ENCODE assay signal across 8 mouse cellular contexts in genomic region chr17:27856265-27856797, GRCm38 (mm10). TPM values are rescaled to one million over a fixed set of nuclear protein-coding genes. Genes with fewer than 3 reads are reported as not detected.
DNase-seq lines count a peak whose midpoint lies in the region; ATAC-seq and TF ChIP-seq lines count a peak whose summit lies in the region.

Gene Uhrf1bp1 (plus strand): TSS chr17:27856441.

- H3K9ac ChIP-seq in heart, embryonic 12.5 days = peak within 1 kb of the TSS; percentile 87
- H3K9ac ChIP-seq in kidney, postnatal 0 days (ENCODE audit: low read depth, low read length) = peak within 1 kb of the TSS; percentile 92
- peak within 1 kb of the TSS; percentile 92 for H3K9ac ChIP-seq in liver, adult 2 months (ENCODE audit: low read depth, low read length)

- TF ChIP-seq CTCF in kidney, postnatal 0 days (IDR thresholded peaks at IDR 0.05; ENCODE audit: low read depth) = no peak
- no peak for TF ChIP-seq CTCF in liver, adult 2 months (IDR thresholded peaks at IDR 0.05; ENCODE audit: low read depth, low read length)

- H3K27ac ChIP-seq in heart, embryonic 12.5 days (ENCODE audit: poor library complexity, severe bottlenecking) = peak within 1 kb of the TSS; percentile 68
- H3K27ac ChIP-seq in kidney, postnatal 0 days = peak within 1 kb of the TSS; percentile 89
- peak within 1 kb of the TSS; percentile 63 for H3K27ac ChIP-seq in liver, adult 2 months (replicated peaks; ENCODE audit: insufficient read depth, low read depth, low read length)

- no peaks in the 10 kb centered on the region for H3K27me3 ChIP-seq in erythroblast, embryonic 14.5 days (ENCODE audit: control insufficient read depth)
- no peaks in the 10 kb centered on the region for H3K27me3 ChIP-seq in heart, embryonic 12.5 days (replicated peaks)
- H3K27me3 ChIP-seq in kidney, postnatal 0 days (ENCODE audit: insufficient read depth, low read length) = no peaks in the 10 kb centered on the region
- no peaks in the 10 kb centered on the region for H3K27me3 ChIP-seq in liver, adult 2 months (ENCODE audit: control insufficient read depth, insufficient read depth, low read length)
- no peaks in the 10 kb centered on the region for H3K27me3 ChIP-seq in myocyte (ENCODE audit: control insufficient read depth, insufficient read depth, insufficient read length)

- H3K9me3 ChIP-seq in erythroblast, embryonic 14.5 days (ENCODE audit: control insufficient read depth, low read length) = no peaks in the 10 kb centered on the region
- no peaks in the 10 kb centered on the region for H3K9me3 ChIP-seq in heart, embryonic 12.5 days (replicated peaks)
- no peaks in the 10 kb centered on the region for H3K9me3 ChIP-seq in kidney, postnatal 0 days (replicated peaks; ENCODE audit: low read length)

- peaks cover 50% of the 10 kb centered on the region for H3K4me1 ChIP-seq in erythroblast, embryonic 14.5 days (ENCODE audit: control insufficient read depth)
- H3K4me1 ChIP-seq in heart, embryonic 12.5 days (replicated peaks) = peaks cover 38% of the 10 kb centered on the region
- peaks cover 18% of the 10 kb centered on the region for H3K4me1 ChIP-seq in kidney, postnatal 0 days (replicated peaks; ENCODE audit: insufficient read depth, low read length)
- H3K4me1 ChIP-seq in liver, adult 2 months (ENCODE audit: control insufficient read depth, insufficient read depth, low read length) = peaks cover 10% of the 10 kb centered on the region

- peaks cover 31% of the 10 kb centered on the region for H3K36me3 ChIP-seq in erythroblast, embryonic 14.5 days (ENCODE audit: control insufficient read depth)
- H3K36me3 ChIP-seq in heart, embryonic 12.5 days = peaks cover 29% of the 10 kb centered on the region
- peaks cover 16% of the 10 kb centered on the region; the same call in 1 of the 2 replicates for H3K36me3 ChIP-seq in kidney, postnatal 0 days (ENCODE audit: insufficient read depth, low read length)
- H3K36me3 ChIP-seq in liver, adult 2 months (ENCODE audit: control insufficient read depth, insufficient read depth, low read length) = peaks cover 7% of the 10 kb centered on the region; the same call in 1 of the 2 replicates
- peaks cover 4% of the 10 kb centered on the region for H3K36me3 ChIP-seq in myocyte (ENCODE audit: control insufficient read depth, insufficient read depth)

- under 1% methylated on average over 54 of the region's 54 CpGs for WGBS in heart, embryonic 12.5 days
- WGBS in kidney, postnatal 0 days = 1% methylated on average over 40 of the region's 54 CpGs
- WGBS in liver, adult 2 months = under 1% methylated on average over 54 of the region's 54 CpGs

- ATAC-seq in heart, embryonic 12.5 days (ENCODE audit: insufficient number of reproducible peaks, low FRiP score) = peak; percentile 89
- ATAC-seq in kidney, postnatal 0 days (replicated peaks; ENCODE audit: low FRiP score, low read depth) = peak; percentile 76

- DNase-seq in CD4-positive helper T cell, adult 2 months (ENCODE audit: low read depth, low spot score) = peak; percentile 88
- DNase-seq in brain, embryonic 18.5 days (ENCODE audit: low read depth, low spot score) = peak; percentile 60
- peak; percentile 84 for DNase-seq in kidney, postnatal 0 days (ENCODE audit: low spot score)
- peak; percentile 51 for DNase-seq in liver, adult 2 months (ENCODE audit: extremely low read depth, low read depth, low spot score)
- peak; percentile 84 to 94 for DNase-seq in spleen, postnatal 4 days (ENCODE audit: low spot score in 2 of 2)

- peak; percentile 59; the same call in 1 of the 2 replicates for TF ChIP-seq POLR2A in liver, adult 2 months (IDR thresholded peaks at IDR 0.05; ENCODE audit: extremely low read depth, insufficient read depth, low read length)
- TF ChIP-seq POLR2A in myocyte (IDR thresholded peaks at IDR 0.05; ENCODE audit: insufficient read length, low read depth) = peak; percentile 89

- H3K4me2 ChIP-seq in heart, embryonic 12.5 days = peak within 1 kb of the TSS; percentile 88
- H3K4me2 ChIP-seq in kidney, postnatal 0 days (ENCODE audit: low read length) = peak within 1 kb of the TSS; percentile 89
- peak within 1 kb of the TSS; percentile 88 for H3K4me2 ChIP-seq in myocyte (ENCODE audit: low read depth)

- H3ac ChIP-seq in myocyte (ENCODE audit: control insufficient read depth, insufficient read length) = peak within 1 kb of the TSS; percentile 58

- peak within 1 kb of the TSS; percentile 77 for H3K4me3 ChIP-seq in erythroblast, embryonic 14.5 days (replicated peaks)
- H3K4me3 ChIP-seq in heart, embryonic 12.5 days = peak within 1 kb of the TSS; percentile 71
- peak within 1 kb of the TSS; percentile 93 for H3K4me3 ChIP-seq in kidney, postnatal 0 days (replicated peaks; ENCODE audit: low read depth, low read length)
- peak within 1 kb of the TSS; percentile 81 for H3K4me3 ChIP-seq in liver, adult 2 months (ENCODE audit: insufficient read depth, low read depth, low read length)
- H3K4me3 ChIP-seq in myocyte = peak within 1 kb of the TSS; percentile 59

- peaks cover 8% of the 10 kb centered on the region; the same call in 1 of the 2 replicates for H3K79me2 ChIP-seq in liver, adult 2 months (ENCODE audit: control insufficient read depth, insufficient read depth, low read length)
- H3K79me2 ChIP-seq in myocyte (ENCODE audit: control insufficient read depth, insufficient read depth) = peaks cover 38% of the 10 kb centered on the region

TF ChIP-seq in myocyte, 11 proteins besides CTCF, POLR2A, EP300 and RAD21:
- TF ChIP-seq CEBPB (IDR thresholded peaks at IDR 0.05; ENCODE audit: insufficient read depth, poor library complexity, severe bottlenecking) = no peak
- TF ChIP-seq MYOG (IDR thresholded peaks at IDR 0.05; ENCODE audit: control insufficient read depth in 1 of 3, insufficient read depth in 1 of 3, insufficient read length in 2 of 3, low read depth in 2 of 3) = peak in 1 of 3 experiments; percentile 7
- peak; percentile 94 for TF ChIP-seq POLR2AphosphoS2 (IDR thresholded peaks at IDR 0.05; ENCODE audit: insufficient read length, low read depth)
- no peak for TF ChIP-seq USF1 (IDR thresholded peaks at IDR 0.05; ENCODE audit: low read depth)

RNA-seq across cellular contexts. Expression of gene Uhrf1bp1, which starts in this region (rescaled TPM):
- 0.19 and 0.25 TPM in 2 replicates for polyA plus RNA-seq in erythroblast, embryonic 14.5 days (2012)
- 6.4 and 7.2 TPM in 2 replicates for polyA plus RNA-seq in heart, embryonic 12.5 days (2016; fragmentation: Nextera tagmentation; extraction: Ambion mirVana)
- polyA plus RNA-seq in kidney, postnatal 0 days (2015; fragmentation: Nextera tagmentation; extraction: Ambion mirVana) = 3.4 and 3.6 TPM in 2 replicates
- total RNA-seq in liver, adult 2 months (2014; rRNA removed) = 5.0 and 5.5 TPM in 2 replicates
- polyA plus RNA-seq in liver, adult 2 months (2012; rRNA removed) = 7.0 and 7.2 TPM in 2 replicates
- polyA plus RNA-seq in myocyte (2012; fragmentation: generic; extraction: Trizol) = 16.4 TPM

Comparison
In these comparisons a context has a peak if more than half of its experiments do, and no peak if none do; other contexts are left out.
1. Peak in every context shown above with its lines: DNase-seq, ATAC-seq, H3K4me3 ChIP-seq and H3K27ac ChIP-seq.